Mouse (Mus musculus) neural tube, embryonic 13.5 days (tissue): ENCODE measurements at regions not wholly inside any gene's neighbourhood (a gene's known extent, or its start where the extent isn't known, plus 50 kb on each side); places are given as distances from the start of the nearest gene placed in this dataset.
"Not testable (repeated sequence)": the region's sequence is repeated elsewhere in the genome, so short reads cannot be mapped to it uniquely, and the experiment has no call there.

Experiments used
- ATAC-seq: fragments of 200-750 bp; cut with Nextera tagmentation; 2 replicates; pipeline ENCODE4 v1.8.0; 2017; ENCODE audit warnings: low read depth, mild to moderate bottlenecking, moderate TSS enrichment, moderate library complexity
- H3K27ac ChIP-seq: fragments of 300-500 bp; sonication (generic); replicated peaks from 2 replicates; pipeline ENCODE4 v1.5.1; 2015; ENCODE audit warnings: moderate library complexity, mild to moderate bottlenecking, inconsistent platforms
- H3K27me3 ChIP-seq: fragments of 300-500 bp; sonication (generic); 2 replicates; pipeline ENCODE4 v1.6.1; 2015; ENCODE audit warnings: mild to moderate bottlenecking, inconsistent platforms
- H3K36me3 ChIP-seq: fragments of 300-500 bp; sonication (generic); 2 replicates; pipeline ENCODE4 v1.6.1; 2015; ENCODE audit warnings: mild to moderate bottlenecking, inconsistent platforms
- H3K4me1 ChIP-seq: fragments of 300-500 bp; sonication (generic); replicated peaks from 2 replicates; pipeline ENCODE4 v1.6.1; 2015; ENCODE audit warnings: inconsistent platforms
- H3K4me2 ChIP-seq: fragments of 300-500 bp; sonication (generic); 2 replicates; pipeline ENCODE4 v1.6.1; 2015; ENCODE audit warnings: inconsistent platforms, mild to moderate bottlenecking, moderate library complexity
- H3K4me3 ChIP-seq: fragments of 300-500 bp; sonication (generic); 2 replicates; pipeline ENCODE4 v1.5.1; 2015; ENCODE audit warnings: mild to moderate bottlenecking, inconsistent platforms
- H3K9ac ChIP-seq: fragments of 300-500 bp; sonication (generic); 2 replicates; pipeline ENCODE4 v1.6.1; 2015; ENCODE audit warnings: moderate library complexity, mild to moderate bottlenecking, inconsistent platforms
- H3K9me3 ChIP-seq: fragments of 300-500 bp; sonication (generic); 2 replicates; pipeline ENCODE4 v1.6.1; 2016; ENCODE audit warnings: inconsistent platforms
- WGBS: fragments of 180-500 bp; shearing (Covaris S2); methylation state at CpG from one replicate; pipeline ENCODE4 v1.1.7; 2015; 5-methylcytosine and 5-hydroxymethylcytosine counted together

DNA sequence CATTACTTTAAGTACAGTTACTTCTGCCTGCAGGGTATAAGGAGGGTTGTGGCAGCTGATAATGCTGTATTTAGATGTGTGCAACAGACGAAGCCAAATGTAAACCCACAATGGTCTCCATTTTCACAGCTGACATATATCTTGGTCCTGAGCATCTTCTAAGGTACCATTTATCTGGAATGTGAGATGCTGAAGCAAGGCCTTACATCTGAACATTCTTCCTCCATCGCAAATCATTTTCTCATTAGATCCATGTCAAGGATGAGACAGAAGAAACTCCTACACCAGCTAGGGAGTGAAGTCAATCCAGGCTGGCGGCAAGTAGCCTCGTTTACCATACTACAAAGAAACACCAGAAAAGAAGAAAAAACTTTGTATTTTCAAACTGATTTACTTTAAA lies 228.4 kb upstream of the Hand2 start:
- no peak for ATAC-seq
- Histone ChIP-seq H3K27me3 (no peaks in the 10 kb centered on the region), H3K4me2 (no peak overlapping the region), H3K4me1 (no peaks in the 10 kb centered on the region), H3K4me3 (no peak overlapping the region), H3K36me3 (no peaks in the 10 kb centered on the region), H3K27ac (no peak overlapping the region), H3K9me3 (no peaks in the 10 kb centered on the region), H3K9ac (no peak overlapping the region)
- 85% methylated on average over 4 of the region's 4 CpGs for WGBS

DNA sequence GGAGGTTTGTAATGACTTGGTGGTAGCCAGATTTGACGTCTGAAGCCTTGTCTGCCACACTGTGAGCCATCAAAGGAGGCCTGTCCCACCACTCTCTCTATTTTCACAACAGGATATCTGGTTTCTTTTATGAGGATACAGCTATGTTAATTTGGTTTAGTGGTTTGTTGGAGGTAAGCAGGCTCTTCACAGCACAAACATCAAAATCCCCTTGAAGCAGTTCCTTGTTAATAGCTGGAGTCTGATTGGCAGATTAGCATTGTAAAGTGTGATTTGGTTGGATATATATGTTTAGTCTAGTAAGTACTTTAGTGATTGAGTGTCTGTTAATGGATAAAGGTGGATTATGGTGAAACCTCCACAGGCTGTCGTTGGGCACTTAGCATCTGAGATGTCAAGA lies 225.6 kb upstream of the Hand2 start:
- no peak overlapping the region for H3K9ac ChIP-seq
- H3K4me1 ChIP-seq = no peaks in the 10 kb centered on the region
- no peak for ATAC-seq
- no peaks in the 10 kb centered on the region for H3K36me3 ChIP-seq
- 21% methylated on average over 2 of the region's 2 CpGs for WGBS
- H3K27ac ChIP-seq = no peak overlapping the region
- H3K9me3 ChIP-seq = no peaks in the 10 kb centered on the region
- H3K4me3 ChIP-seq = no peak overlapping the region
- no peak overlapping the region for H3K4me2 ChIP-seq
- no peaks in the 10 kb centered on the region for H3K27me3 ChIP-seq

DNA sequence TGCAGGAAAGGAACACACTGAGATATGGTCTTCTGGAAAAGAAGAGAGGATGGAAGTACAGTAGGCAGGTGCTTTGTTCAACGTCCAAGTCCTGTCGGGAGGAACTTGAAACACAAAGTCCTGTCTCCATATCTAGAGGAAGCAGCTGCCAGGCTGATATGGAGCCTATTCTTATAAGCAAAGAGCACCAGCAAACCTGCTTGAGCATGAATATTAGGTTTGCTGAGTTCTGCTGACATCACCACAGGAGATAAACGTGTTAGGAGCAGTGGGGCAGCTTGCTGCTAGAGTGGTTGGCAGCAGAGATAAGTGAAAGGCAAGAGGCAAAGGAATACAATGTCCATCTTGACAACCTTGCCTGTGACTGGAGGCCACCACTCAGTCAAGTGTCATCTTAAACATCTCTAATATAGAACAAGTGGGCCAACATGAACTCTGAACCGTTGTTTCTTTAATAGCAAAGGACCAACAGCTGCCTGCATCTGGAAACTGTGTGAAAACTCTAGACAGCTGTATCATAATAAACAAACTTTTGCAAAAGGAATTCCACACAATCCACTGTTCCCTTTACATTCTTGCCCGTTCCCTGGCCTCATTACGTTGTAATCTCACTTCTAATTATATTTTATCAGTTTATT lies 209.9 kb upstream of the Hand2 start:
- not testable (repeated sequence) for H3K9ac ChIP-seq, H3K9me3 ChIP-seq, H3K4me1 ChIP-seq, H3K27me3 ChIP-seq, H3K4me2 ChIP-seq, H3K36me3 ChIP-seq, ATAC-seq, H3K4me3 ChIP-seq, H3K27ac ChIP-seq
- WGBS = 88% methylated on average over 4 of the region's 6 CpGs

DNA sequence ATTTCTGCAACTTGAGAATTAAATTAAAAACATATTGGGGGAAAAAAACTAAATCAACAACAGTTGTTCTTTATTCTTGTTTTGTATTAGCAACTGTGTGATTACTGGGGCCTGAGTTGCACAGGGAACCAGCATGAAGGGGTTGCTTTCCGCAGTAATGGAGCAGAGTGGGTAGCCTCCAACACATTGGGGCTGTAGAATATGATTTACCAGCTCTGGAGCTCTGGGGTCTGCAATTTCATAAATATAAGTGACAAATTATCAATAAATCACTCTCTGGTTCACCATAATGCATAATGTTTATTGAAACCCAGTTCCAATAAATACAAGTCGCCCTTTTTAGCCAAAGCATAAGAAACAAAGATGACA lies 209.4 kb upstream of the Hand2 start:
- H3K4me2 ChIP-seq = no peak overlapping the region
- no peak overlapping the region for H3K4me3 ChIP-seq
- ATAC-seq = no peak
- no peak overlapping the region for H3K27ac ChIP-seq
- no peaks in the 10 kb centered on the region for H3K4me1 ChIP-seq
- H3K27me3 ChIP-seq = no peaks in the 10 kb centered on the region
- H3K36me3 ChIP-seq = no peaks in the 10 kb centered on the region
- no peak overlapping the region for H3K9ac ChIP-seq
- H3K9me3 ChIP-seq = no peaks in the 10 kb centered on the region
- 60% methylated on average over 2 of the region's 2 CpGs for WGBS

DNA sequence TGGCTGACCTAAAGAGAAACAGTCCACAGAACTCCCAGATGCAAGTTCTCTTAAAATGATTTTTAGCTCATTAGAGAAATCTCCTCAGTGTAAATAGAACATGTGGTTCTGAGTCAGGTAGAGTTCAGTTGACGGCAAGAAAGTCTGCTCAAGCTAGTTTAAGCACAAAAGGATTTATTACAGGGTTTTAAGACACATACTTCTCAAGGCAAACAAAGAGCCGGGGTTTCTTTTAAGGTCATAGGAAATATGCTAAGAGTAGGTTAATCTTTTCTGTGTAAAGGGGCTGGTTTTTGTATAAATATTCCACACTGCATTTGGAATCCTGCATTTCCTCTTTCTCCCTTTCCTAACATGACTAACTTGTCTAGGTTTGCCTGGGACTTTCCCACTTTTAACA lies 206.9 kb upstream of the Hand2 start:
- no peaks in the 10 kb centered on the region for H3K27me3 ChIP-seq
- H3K4me3 ChIP-seq = no peak overlapping the region
- no peaks in the 10 kb centered on the region for H3K9me3 ChIP-seq
- ATAC-seq = no peak
- H3K4me2 ChIP-seq = no peak overlapping the region
- H3K9ac ChIP-seq = no peak overlapping the region
- H3K27ac ChIP-seq = no peak overlapping the region
- no peaks in the 10 kb centered on the region for H3K36me3 ChIP-seq
- H3K4me1 ChIP-seq = no peaks in the 10 kb centered on the region
- WGBS = 63% methylated on average over 2 of the region's 2 CpGs

- no peaks in the 10 kb centered on the region for H3K36me3 ChIP-seq
These were observed 205.5 kb upstream of the Hand2 start for GRCm38 (mm10) chr8:57115303-57115702.

DNA sequence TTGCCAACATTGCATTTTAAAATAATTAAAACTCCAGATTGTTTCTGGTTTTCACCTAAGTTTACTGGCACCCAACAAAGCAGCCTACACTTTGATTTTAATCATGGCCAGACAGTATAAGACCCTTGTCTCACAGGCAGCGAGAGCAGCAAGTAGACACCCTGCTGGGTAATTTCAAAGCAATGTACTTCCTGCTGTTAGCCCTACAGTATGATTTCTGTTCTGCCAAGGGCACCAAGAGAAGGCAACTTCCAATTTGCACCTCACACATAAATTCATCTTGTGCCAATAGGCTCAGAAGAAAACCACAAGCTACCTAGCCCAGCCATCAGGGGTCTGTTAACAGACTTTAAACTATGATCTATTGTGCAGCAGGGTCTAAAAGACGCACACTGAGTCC lies 186.7 kb upstream of the Hand2 start:
- no peak overlapping the region for H3K4me3 ChIP-seq
- H3K4me2 ChIP-seq = no peak overlapping the region
- H3K4me1 ChIP-seq = no peaks in the 10 kb centered on the region
- ATAC-seq = no peak; the same call in 1 of the 2 replicates
- no peak overlapping the region for H3K27ac ChIP-seq
- no peak overlapping the region for H3K9ac ChIP-seq
- H3K27me3 ChIP-seq = no peaks in the 10 kb centered on the region
- no peaks in the 10 kb centered on the region for H3K9me3 ChIP-seq
- no peaks in the 10 kb centered on the region for H3K36me3 ChIP-seq
- WGBS = 16% methylated on average over 2 of the region's 2 CpGs

More at GRCm38 (mm10) chr8:57115303-57115702, 205.5 kb upstream of the Hand2 start:
- WGBS = 92% methylated on average over 2 of the region's 2 CpGs
- ATAC-seq = no peak
- H3K27ac ChIP-seq = no peak overlapping the region
- no peak overlapping the region for H3K4me3 ChIP-seq
- H3K9me3 ChIP-seq = no peaks in the 10 kb centered on the region
- H3K9ac ChIP-seq = no peak overlapping the region
- no peaks in the 10 kb centered on the region for H3K4me1 ChIP-seq
- H3K27me3 ChIP-seq = no peaks in the 10 kb centered on the region
- H3K4me2 ChIP-seq = no peak overlapping the region

GRCm38 (mm10) chr8:57134726-57135125 lies 186.1 kb upstream of the Hand2 start:
- no peak overlapping the region for H3K9ac ChIP-seq
- no peak for ATAC-seq
- H3K4me3 ChIP-seq = no peak overlapping the region
- H3K27me3 ChIP-seq = no peaks in the 10 kb centered on the region
- WGBS = 63% methylated on average over 5 of the region's 5 CpGs
- no peaks in the 10 kb centered on the region for H3K36me3 ChIP-seq
- no peaks in the 10 kb centered on the region for H3K4me1 ChIP-seq
- H3K27ac ChIP-seq = no peak overlapping the region
- H3K4me2 ChIP-seq = no peak overlapping the region
- no peaks in the 10 kb centered on the region for H3K9me3 ChIP-seq

DNA sequence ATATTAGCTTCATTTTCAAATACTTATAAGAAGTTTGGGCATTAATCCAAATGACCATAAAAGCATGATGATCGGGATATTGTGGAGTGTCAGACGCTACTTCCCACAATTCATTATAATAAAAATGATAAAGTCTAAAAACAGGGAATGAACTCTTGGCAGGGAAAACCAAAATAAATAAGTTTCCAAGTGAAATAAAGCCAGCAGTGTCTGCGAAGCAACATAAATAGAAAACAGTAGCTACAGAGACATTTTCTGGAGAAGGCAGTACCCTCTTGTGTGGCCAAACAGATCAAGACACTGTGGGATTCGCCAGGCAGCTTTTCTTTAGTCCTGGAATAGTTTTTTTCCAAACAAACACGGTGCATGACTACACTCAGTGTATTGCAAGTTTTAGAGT lies 172.7 kb upstream of the Hand2 start:
- Histone ChIP-seq H3K27ac (no peak overlapping the region), H3K9me3 (no peaks in the 10 kb centered on the region), H3K4me3 (no peak overlapping the region), H3K36me3 (no peaks in the 10 kb centered on the region), H3K4me2 (no peak overlapping the region), H3K9ac (no peak overlapping the region), H3K4me1 (0 out of 2 replicates have a peak, but pooled peaks cover 2% of the 10 kb centered on the region), H3K27me3 (no peaks in the 10 kb centered on the region)
- WGBS = 83% methylated on average over 5 of the region's 5 CpGs
- ATAC-seq = no peak

GRCm38 (mm10) chr8:57191153-57191552 lies 129.6 kb upstream of the Hand2 start:
- no peak overlapping the region for H3K27ac ChIP-seq
- no peaks in the 10 kb centered on the region for H3K36me3 ChIP-seq
- no peaks in the 10 kb centered on the region for H3K9me3 ChIP-seq
- no peak overlapping the region for H3K9ac ChIP-seq
- no peaks in the 10 kb centered on the region for H3K4me1 ChIP-seq
- no peak overlapping the region for H3K4me3 ChIP-seq
- H3K27me3 ChIP-seq = no peaks in the 10 kb centered on the region
- no peak overlapping the region for H3K4me2 ChIP-seq
- ATAC-seq = no peak
- 90% methylated on average over 2 of the region's 2 CpGs for WGBS

- H3K36me3 ChIP-seq = no peaks in the 10 kb centered on the region
- H3K4me3 ChIP-seq = no peak overlapping the region
- H3K9ac ChIP-seq = no peak overlapping the region
- H3K27me3 ChIP-seq = no peaks in the 10 kb centered on the region
- no peak overlapping the region for H3K27ac ChIP-seq
- H3K4me1 ChIP-seq = no peaks in the 10 kb centered on the region
- H3K4me2 ChIP-seq = no peak overlapping the region
- ATAC-seq = no peak
- 89% methylated on average over 8 of the region's 8 CpGs for WGBS
- H3K9me3 ChIP-seq = no peaks in the 10 kb centered on the region
These were observed 120.5 kb upstream of the Hand2 start for GRCm38 (mm10) chr8:57200280-57200679.

GRCm38 (mm10) chr8:57209584-57209983 lies 111.2 kb upstream of the Hand2 start:
- Histone ChIP-seq H3K9me3 (no peaks in the 10 kb centered on the region), H3K36me3 (no peaks in the 10 kb centered on the region), H3K27ac (no peak overlapping the region), H3K4me1 (no peaks in the 10 kb centered on the region), H3K27me3 (no peaks in the 10 kb centered on the region), H3K4me3 (no peak overlapping the region), H3K4me2 (no peak overlapping the region), H3K9ac (no peak overlapping the region)
- 88% methylated on average over 6 of the region's 6 CpGs for WGBS
- no peak for ATAC-seq

DNA sequence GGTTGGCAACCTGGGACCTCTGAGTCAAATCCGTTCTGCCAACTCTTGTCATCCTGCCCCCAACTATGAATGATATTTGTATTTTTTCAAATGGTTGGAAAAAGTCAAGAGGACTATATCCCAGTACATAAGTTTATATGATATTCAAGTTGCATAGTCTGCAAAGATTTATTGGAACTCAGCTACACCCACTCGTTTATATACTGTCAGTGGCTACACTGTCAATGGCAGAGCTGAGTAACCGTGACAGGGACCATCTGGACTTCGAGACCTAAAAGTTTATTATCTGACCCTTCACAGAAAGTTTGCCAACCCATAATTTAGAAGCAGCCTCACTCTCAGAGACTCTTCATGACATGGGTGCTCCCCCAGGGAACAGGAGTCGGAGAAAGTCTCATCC lies 107.7 kb upstream of the Hand2 start:
- WGBS = 73% methylated on average over 5 of the region's 5 CpGs
- ATAC-seq = no peak

More for the DNA sequence above, 107.7 kb upstream of the Hand2 start:
- Histone ChIP-seq H3K4me3 (no peak overlapping the region), H3K36me3 (no peaks in the 10 kb centered on the region), H3K9me3 (no peaks in the 10 kb centered on the region), H3K27me3 (no peaks in the 10 kb centered on the region), H3K27ac (no peak overlapping the region), H3K9ac (no peak overlapping the region), H3K4me2 (no peak overlapping the region), H3K4me1 (no peaks in the 10 kb centered on the region)
